Mouse (Mus musculus): ENCODE measurements around the gene Pcnt. TPM values are rescaled to one million over a fixed set of nuclear protein-coding genes. Genes with fewer than 3 reads are reported as not detected.

Gene Pcnt
- polyA plus RNA-seq, 1 experiment from 2014 or later: 5.4 TPM

DNA sequence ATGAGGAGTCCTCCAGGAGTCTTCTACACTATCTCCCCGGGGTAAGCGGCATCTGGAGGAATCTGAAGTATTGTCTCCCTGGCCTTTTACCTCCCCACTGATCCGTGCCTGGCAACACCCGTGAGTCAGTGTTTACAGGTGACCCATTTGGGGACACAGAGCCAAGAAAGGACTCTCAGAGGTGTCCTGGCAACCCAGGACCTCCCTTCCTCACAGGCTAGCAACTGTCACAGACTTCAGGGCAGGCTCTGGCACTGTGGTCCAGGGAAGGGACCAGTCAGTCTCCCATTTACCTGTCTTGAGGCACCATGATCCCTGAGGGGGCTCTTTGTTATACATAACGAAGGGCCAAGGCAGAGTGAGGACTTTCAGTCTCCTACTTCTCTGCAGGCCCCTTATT is 6.3 kb upstream of the Pcnt start, which contains the start of gene 2610028H24Rik:
Gene 2610028H24Rik (plus strand): TSS at position 231 of the 400 bp plus-strand sequence.
- TF ChIP-seq CTCF (IDR thresholded peaks at IDR 0.05; ENCODE audit: low read depth): no peak
- no peak for TF ChIP-seq EP300 (IDR thresholded peaks at IDR 0.05; ENCODE audit: low read depth)

DNA sequence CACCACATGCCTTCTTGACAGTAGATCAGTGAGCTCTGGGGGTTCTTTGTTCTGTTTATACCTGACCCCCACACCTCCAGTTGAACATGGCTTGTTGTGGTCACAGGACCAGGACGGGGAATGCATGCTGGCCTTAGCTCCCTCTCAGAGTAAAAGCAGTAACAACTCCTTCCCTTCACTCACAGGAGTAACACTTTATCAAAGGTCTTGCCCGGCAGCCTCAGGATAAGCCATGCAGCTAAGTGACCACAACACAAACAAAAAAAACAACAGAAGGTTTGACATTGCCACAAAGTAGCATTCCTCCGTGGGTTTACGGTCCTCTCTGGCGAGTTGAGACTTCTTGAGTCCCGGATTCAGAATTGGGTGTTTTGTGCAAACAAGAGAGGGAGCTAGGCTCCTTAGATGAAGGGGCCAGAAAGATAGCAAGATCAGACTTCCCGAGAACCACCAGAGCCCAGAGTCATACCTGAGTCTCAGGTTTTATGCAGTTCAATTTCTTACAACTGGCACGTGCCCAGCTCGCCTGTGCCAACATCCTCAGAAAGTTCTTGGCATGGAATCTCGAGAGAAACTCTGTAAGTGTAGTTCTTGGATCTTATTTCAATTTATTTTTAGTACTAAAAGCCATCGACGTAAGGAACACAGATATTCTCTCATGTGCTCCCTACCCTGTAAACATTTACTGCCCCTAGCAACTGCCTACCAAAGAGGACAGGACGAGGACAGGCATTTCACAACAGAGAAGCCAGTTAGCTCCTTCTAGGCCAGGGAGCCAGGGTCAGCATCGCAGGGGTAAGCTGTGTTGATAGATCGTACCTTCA is 5.0 kb upstream of the Pcnt start:
- H3K27me3 ChIP-seq (ENCODE audit: insufficient read depth, low read length): no peaks in the 10 kb centered on the region
- H3K27ac ChIP-seq (ENCODE audit: low read depth): no peak overlapping the region
- DNase-seq (no peak), ATAC-seq (no peak)
- H3K9me3 ChIP-seq (ENCODE audit: low read length): no peaks in the 10 kb centered on the region
- no peak overlapping the region for H3K4me2 ChIP-seq (ENCODE audit: low read depth, low read length)
- no peak overlapping the region for H3K9ac ChIP-seq (replicated peaks)
- 75% methylated on average over 15 of the region's 15 CpGs for WGBS (ENCODE audit: insufficient replicate concordance)
- no peak for TF ChIP-seq EP300 (IDR thresholded peaks at IDR 0.05; ENCODE audit: low read depth)
- no peak for TF ChIP-seq CTCF (IDR thresholded peaks at IDR 0.05; ENCODE audit: low read depth)
- H3K4me3 ChIP-seq (ENCODE audit: low read depth, low read length): no peak overlapping the region
- H3K4me1 ChIP-seq (ENCODE audit: insufficient read depth): peaks cover 17% of the 10 kb centered on the region
- no peaks in the 10 kb centered on the region for H3K36me3 ChIP-seq (replicated peaks; ENCODE audit: insufficient read depth, low read length)

More for the DNA sequence above, 6.3 kb upstream of the Pcnt start, which contains the start of gene 2610028H24Rik:
- H3K4me2 ChIP-seq (ENCODE audit: low read depth, low read length): no peak within 1 kb of the TSS
- H3K27ac ChIP-seq (ENCODE audit: low read depth): no peak within 1 kb of the TSS
- H3K9me3 ChIP-seq (ENCODE audit: low read length): no peaks in the 10 kb centered on the region
- 63% methylated on average over 5 of the region's 5 CpGs for WGBS (ENCODE audit: insufficient replicate concordance)
- peaks cover 10% of the 10 kb centered on the region for H3K4me1 ChIP-seq (ENCODE audit: insufficient read depth)
- no peak within 1 kb of the TSS for H3K4me3 ChIP-seq (ENCODE audit: low read depth, low read length)
- no peaks in the 10 kb centered on the region for H3K36me3 ChIP-seq (replicated peaks; ENCODE audit: insufficient read depth, low read length)
- DNase-seq: no peak
- H3K9ac ChIP-seq (replicated peaks): no peak within 1 kb of the TSS
- H3K27me3 ChIP-seq (ENCODE audit: insufficient read depth, low read length): no peaks in the 10 kb centered on the region
- ATAC-seq: no peak

GRCm38 (mm10) chr10:76445996-76446681 is 3.6 kb upstream of the Pcnt start:
- peaks cover 25% of the 10 kb centered on the region for H3K4me1 ChIP-seq (ENCODE audit: insufficient read depth)
- no peak overlapping the region for H3K9ac ChIP-seq (replicated peaks)
- 0 out of 2 replicates have a peak overlapping the region, but pooled peaks have one; percentile 9 for H3K27ac ChIP-seq (ENCODE audit: low read depth)
- H3K4me2 ChIP-seq (ENCODE audit: low read depth, low read length): no peak overlapping the region
- ATAC-seq (no peak), DNase-seq (peak; percentile 47)
- no peak overlapping the region for H3K4me3 ChIP-seq (ENCODE audit: low read depth, low read length)
- no peaks in the 10 kb centered on the region for H3K27me3 ChIP-seq (ENCODE audit: insufficient read depth, low read length)
- no peaks in the 10 kb centered on the region for H3K36me3 ChIP-seq (replicated peaks; ENCODE audit: insufficient read depth, low read length)
- TF ChIP-seq CTCF (IDR thresholded peaks at IDR 0.05; ENCODE audit: low read depth): no peak
- peak; percentile 58; the same call in 1 of the 2 replicates for TF ChIP-seq EP300 (IDR thresholded peaks at IDR 0.05; ENCODE audit: low read depth)
- no peaks in the 10 kb centered on the region for H3K9me3 ChIP-seq (ENCODE audit: low read length)
- 38% methylated on average over 4 of the region's 4 CpGs for WGBS (ENCODE audit: insufficient replicate concordance)

- no peak within 1 kb of the TSS for H3K4me3 ChIP-seq (ENCODE audit: low read depth, low read length)
- H3K4me2 ChIP-seq (ENCODE audit: low read depth, low read length): peak within 1 kb of the TSS; percentile 84
- H3K27me3 ChIP-seq (ENCODE audit: insufficient read depth, low read length): no peaks in the 10 kb centered on the region
- no peak for TF ChIP-seq EP300 (IDR thresholded peaks at IDR 0.05; ENCODE audit: low read depth)
- TF ChIP-seq CTCF (IDR thresholded peaks at IDR 0.05; ENCODE audit: low read depth): no peak
- ATAC-seq (no peak), DNase-seq (no peak)
- no peak within 1 kb of the TSS for H3K9ac ChIP-seq (replicated peaks)
- no peak within 1 kb of the TSS for H3K27ac ChIP-seq (ENCODE audit: low read depth)
- H3K9me3 ChIP-seq (ENCODE audit: low read length): no peaks in the 10 kb centered on the region
- peaks cover 41% of the 10 kb centered on the region for H3K36me3 ChIP-seq (replicated peaks; ENCODE audit: insufficient read depth, low read length)
- peaks cover 16% of the 10 kb centered on the region for H3K4me1 ChIP-seq (ENCODE audit: insufficient read depth)
- 90% methylated on average over 17 of the region's 17 CpGs for WGBS (ENCODE audit: insufficient replicate concordance)
Measured at GRCm38 (mm10) chr10:76440281-76440680, 2.3 kb downstream of the Pcnt start, which contains the start of gene AC141477.1. Gene AC141477.1 (minus strand): TSS chr10:76440444.

DNA sequence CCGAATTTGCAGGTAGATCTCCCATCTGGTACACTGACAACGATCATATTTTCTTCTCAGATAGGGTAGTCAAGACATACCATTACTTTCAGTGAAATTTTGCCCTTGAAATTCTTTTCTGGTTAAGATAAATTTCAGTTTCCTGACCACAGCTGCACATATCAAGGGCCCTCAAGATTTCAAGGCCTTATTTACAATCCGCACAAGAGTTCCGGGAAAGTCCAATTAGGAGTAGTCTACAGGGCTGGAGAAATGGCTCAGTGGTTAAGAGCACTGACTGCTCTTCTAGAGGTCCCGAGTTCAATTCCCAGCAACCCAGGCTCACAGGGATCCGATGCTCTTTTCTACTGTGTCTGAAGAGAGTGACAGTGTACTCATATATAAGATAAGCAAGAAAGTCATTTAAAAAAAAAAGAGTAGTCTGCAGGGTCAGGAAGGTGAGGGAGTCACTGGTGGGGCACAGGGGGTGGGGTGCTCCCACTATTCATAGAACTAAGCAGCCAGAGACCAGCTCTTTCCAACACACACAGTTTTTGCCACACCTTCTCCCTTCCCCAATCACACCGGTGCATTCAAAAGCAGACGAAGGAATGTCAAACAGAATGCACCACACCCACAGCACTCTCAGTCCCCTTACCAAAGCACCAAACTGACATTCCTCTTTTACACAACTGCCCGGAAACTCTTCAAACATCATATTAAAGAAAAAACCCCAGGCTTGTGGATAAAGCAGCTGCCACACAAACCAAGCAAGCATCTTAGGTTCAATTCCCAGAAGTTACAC is 3.3 kb downstream of the Pcnt start:
- H3K4me2 ChIP-seq (ENCODE audit: low read depth, low read length): no peak overlapping the region
- H3K36me3 ChIP-seq (replicated peaks; ENCODE audit: insufficient read depth, low read length): peaks cover 48% of the 10 kb centered on the region
- H3K9ac ChIP-seq (replicated peaks): no peak overlapping the region
- no peaks in the 10 kb centered on the region for H3K27me3 ChIP-seq (ENCODE audit: insufficient read depth, low read length)
- WGBS (ENCODE audit: insufficient replicate concordance): 84% methylated on average over 9 of the region's 9 CpGs
- H3K4me1 ChIP-seq (ENCODE audit: insufficient read depth): peaks cover 16% of the 10 kb centered on the region
- no peak overlapping the region for H3K4me3 ChIP-seq (ENCODE audit: low read depth, low read length)
- no peak overlapping the region for H3K27ac ChIP-seq (ENCODE audit: low read depth)
- H3K9me3 ChIP-seq (ENCODE audit: low read length): no peaks in the 10 kb centered on the region
- DNase-seq (no peak), ATAC-seq (no peak)
- TF ChIP-seq CTCF (IDR thresholded peaks at IDR 0.05; ENCODE audit: low read depth) (no peak), EP300 (IDR thresholded peaks at IDR 0.05; ENCODE audit: low read depth) (no peak)

Measured in liver, postnatal 0 days (tissue).